Mouse (Mus musculus) urinary bladder, postnatal 10 days (tissue): ENCODE results near the gene Gm26992.
"Not testable (repeated sequence)": the region's sequence is repeated elsewhere in the genome, so short reads cannot be mapped to it uniquely, and the experiment has no call there.

ENCODE experiments used
- DNase-seq: peaks from one replicate; pipeline ENCODE4 v3.0.0; 2022; ENCODE audit warnings: low spot score

Gene Gm26992

DNA sequence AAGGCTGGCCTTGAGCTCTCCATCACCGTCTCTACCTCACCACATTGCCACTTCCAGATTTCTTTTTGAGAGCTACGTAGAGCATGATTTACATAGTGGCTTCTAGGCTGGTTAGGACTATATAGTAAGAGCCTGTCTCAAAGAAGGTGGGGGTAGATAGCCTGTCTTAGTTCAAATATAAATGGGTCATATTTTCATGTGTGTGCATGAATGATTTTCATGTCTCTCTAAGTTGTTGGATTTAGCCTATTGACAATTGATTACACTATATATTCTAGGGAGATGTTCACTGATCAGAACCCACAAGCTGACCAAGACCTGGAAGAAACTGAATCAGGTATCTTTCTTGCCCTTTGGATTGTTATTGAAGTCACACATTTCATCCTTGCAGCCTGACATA is at the start of gene Gm26992:
TSS of gene Gm26992 (plus strand) at position 301 of the 400 bp plus-strand sequence.
- DNase-seq: no peak

DNA sequence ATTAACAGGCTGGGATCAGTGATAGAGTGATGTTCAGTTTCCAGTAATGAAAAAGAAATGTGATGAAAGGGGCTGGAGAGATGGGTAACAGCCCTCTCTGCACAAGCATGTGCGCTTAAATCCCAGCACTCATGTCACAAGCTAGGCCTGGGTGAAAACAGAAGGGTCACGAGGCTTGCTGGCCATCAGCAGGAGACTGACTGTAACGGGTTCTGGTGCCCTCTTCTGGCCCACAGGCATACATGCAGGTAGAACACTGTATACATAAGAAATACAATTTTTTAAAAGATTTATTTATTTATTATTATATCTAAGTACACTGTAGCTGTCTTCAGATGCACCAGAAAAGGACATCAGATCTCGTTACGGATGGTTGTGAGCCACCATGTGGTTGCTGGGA is 47.6 kb upstream of the Gm26992 start:
- no peak for DNase-seq

DNA sequence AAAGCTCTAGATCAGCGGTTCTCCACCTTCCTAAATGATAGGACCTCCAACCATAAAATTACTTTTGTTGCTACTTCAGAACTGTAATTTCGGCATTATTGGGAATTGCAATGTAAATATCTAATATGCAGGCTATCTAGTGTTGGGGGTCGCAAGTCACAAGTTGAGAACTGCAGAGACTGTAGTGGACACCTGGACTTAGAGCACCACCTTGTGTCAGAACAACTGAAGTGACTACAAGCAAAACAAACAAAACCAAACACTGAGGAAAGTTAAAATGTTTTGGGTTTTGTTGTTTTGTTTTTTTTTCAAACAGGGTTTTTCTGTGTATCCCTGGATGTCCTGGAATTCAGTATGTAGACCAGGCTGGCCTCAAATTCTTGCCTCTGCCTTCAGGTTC is 37.3 kb upstream of the Gm26992 start:
- no peak for DNase-seq

DNA sequence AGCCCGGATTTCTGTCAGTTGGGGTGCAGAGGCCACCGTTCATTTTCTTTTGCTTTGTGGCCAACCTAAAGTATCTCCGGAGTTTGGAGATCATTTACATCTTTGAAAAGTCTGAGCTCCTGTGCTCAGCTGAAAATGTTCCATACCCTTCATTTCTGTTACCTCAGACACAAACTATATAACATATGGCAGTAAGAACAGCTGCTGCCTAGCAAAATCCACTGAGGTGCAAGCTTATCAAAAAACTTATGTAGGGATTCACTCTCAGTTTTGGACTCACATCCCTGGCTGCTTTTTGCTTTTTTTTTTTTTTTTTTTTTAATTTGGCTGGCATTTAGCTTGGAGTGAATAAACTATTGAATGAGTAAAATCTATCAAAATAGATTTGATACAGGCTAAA is 33.7 kb upstream of the Gm26992 start:
- DNase-seq: no peak

DNA sequence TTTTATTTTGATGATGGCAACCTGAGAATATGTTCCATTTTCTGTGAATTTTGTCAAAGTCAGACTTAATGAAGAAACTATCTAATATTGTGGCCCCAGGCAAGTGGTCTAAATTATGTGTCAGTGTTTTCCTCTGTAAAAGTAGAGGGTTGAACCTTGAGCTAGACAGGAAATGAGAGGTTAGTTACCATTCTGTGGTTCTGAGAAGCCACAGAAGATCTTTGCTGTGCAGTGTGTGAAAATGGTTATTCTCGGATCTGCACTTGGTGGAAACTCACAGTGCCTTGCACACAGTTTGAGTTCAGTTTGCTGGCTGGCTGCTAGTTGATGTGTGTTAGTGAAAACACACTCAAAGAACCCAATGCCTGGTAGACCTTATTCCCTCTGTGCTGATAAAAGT is 28.0 kb upstream of the Gm26992 start:
- DNase-seq: no peak

DNA sequence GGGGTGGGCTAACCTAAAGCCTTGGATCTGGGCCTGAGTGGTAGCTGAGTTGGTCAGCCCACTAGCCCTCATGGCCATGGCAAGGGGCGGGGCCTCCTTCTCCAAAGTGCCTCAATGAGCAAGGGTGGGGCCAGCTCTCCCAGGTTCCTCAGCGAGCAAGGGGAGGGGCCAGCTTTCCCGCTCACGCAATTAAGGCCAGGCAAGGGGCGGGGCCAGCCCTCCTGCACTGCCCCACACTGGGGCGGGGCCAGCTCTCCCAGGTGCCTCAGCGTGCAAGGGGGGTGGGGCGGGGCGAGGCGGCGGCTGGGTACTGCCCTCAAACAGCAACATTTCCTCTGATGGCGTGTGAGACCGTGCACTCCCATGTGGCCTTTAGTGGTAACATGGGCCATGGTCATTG is 16.8 kb upstream of the Gm26992 start:
- no peak for DNase-seq

DNA sequence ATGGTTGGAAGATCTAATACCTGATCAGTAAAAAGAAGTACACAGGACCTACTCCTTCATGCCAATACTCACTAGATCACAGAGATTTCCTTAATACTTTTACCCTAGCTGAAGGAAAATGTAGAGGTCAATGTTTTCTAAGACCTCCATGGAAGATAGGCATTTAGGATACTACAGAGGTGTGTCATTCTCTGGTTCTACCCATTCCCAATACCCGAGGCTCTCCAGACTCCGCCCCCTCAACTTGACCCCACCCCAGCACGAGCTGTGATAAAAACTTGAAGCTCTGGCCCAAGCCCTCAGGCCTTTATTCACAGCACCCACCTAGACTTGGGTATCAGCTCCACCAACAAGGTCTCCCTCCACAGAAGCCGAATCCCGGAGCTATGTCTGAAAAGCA is 7.6 kb upstream of the Gm26992 start, which contains the start of gene Tsx:
TSS of gene Tsx (plus strand) at position 301 of the 400 bp plus-strand sequence.
- no peak for DNase-seq

DNA sequence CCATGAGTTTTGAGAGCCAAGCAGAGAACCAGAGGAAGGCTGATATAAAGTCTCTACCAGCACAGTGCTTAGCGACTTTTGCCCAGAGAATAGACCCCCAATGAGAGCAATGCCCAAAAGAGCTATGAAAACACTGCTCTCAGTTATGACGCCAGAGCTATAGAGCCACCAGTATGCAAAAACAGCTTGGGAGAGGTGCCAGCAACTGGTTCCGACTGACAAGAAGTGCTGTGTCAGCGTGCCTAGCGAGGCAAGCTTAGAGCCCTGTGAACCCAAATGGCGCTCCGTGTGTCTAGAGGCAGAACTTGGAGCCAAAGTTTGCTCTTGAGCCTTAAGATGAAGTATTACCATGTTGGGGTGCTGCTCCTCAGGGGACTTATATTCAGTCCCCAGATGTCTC is 5.9 kb downstream of the Gm26992 start:
- DNase-seq: no peak

DNA sequence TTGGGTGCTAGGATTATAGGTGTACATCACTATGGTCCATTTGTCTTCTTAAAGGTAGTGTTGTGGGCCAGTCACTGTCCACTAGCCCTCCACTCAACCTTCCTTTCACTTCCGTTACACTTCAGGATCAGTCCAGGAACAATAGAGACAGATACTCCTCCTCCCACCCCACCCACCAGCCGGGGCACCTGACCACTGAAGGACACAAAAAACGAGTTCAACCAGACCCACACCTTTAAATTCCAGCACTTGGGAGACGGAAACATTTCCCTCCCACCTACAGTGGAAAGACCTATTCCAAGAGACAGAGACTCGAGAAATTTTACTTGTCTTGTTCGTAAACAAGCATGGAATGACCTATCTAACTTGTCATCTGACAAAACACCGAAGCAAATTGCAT is 10.5 kb downstream of the Gm26992 start:
- DNase-seq: no peak

DNA sequence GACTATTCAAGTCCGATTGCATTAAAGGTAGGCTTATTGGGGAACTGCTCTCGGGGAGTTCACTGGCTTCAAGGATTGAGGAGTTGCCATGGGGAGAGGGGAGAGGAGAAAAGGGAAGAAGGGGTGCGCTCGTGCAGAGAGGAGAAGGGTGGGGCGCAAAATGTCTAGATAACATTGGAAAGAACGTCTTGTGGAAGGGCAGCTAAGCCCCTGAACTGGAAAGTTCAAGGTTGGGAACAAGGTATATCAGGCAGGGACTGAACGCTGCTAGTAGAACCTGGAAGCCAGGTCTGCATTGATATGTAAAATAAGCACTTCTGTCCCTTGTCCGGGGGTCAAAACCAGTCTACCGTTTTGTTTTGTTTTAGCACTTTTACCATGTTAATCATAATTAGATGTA is 16.2 kb downstream of the Gm26992 start:
- no peak for DNase-seq

DNA sequence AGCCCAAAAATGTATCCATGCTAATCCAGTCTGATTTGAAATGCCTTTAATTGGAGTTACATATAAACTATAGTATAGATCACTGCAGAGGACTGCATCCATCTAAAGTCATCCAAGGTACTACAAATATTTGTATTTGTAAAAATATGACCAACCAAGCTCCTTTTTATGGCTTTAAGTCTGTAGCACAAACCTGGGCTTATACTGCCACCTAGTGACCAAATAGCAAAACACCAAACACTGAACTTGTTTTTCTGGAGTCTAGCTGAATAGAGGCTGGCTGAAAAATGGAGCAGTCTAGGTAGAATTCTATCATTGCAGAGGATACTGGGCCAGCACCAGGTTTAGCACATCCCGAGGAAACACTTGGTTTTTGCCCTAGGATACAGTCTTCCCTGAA is 19.0 kb downstream of the Gm26992 start:
- DNase-seq: no peak

DNA sequence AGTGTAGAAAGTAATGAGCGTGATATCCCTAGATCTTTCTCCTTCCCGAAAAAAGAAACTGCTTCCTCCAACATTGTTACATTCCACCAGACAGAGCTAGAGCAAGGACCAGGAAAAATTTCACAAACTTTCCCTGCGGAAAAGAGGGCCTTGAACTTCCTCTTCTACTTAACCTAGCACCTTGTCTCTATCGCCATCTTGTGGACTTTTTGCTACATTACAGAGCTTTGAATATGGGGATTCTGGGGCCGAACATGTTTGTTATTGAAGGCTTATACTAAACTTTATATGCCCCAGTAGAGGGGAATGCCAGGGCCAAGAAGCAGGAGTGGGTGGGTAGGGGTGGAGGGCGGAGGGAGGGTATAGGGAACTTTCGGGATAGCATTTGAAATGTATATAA is 21.9 kb downstream of the Gm26992 start:
- DNase-seq: no peak

DNA sequence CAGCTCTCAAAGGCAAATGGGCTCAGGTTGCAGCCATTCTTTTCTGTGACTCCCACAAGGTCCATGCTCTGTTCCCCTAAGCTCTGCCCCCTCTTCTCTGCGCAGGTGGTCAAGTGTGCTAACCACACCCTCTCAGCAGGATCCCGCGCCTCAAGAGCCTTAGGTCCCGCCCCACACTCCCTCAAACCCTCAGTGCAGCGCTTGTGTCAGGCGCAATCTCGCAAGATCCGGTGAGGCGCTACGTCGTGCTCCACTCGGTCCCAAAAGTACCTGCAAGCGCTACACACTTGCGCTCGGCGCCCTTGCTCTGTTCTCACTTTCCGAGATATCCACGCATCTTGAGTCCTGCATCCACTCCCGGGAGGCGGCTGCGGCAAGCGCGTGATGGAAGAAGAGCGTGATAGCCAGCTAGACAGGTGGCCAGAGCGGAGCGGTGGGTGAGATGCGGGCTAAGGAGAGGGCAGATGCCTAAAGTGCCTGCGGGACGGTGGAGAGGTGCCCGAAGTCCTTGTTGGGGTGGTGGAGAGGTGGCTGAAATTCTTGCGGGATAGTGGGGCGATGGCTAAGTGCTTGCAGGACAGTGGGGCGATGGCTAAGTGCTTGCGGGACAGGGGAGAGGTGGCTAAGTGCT is 25.8 kb downstream of the Gm26992 start:
- no peak for DNase-seq

DNA sequence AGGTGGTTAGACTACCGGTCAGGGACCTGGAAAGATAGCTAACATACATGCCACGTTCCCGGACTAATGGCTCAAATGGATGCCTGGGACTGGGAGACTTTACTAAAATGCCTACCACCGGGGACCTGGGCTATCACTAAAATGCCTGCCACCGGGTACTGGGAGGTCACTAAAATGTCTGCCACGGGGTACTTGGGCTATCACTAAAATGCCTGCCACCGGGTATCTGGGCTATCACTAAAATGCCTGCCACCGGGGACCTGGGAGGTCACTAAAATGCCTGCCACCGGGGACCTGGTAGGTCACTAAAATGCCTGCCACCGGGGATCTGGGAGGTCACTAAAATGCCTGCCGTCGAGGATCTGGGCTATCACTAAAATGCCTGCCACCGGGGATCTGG is 26.6 kb downstream of the Gm26992 start:
- DNase-seq: not testable (repeated sequence)

DNA sequence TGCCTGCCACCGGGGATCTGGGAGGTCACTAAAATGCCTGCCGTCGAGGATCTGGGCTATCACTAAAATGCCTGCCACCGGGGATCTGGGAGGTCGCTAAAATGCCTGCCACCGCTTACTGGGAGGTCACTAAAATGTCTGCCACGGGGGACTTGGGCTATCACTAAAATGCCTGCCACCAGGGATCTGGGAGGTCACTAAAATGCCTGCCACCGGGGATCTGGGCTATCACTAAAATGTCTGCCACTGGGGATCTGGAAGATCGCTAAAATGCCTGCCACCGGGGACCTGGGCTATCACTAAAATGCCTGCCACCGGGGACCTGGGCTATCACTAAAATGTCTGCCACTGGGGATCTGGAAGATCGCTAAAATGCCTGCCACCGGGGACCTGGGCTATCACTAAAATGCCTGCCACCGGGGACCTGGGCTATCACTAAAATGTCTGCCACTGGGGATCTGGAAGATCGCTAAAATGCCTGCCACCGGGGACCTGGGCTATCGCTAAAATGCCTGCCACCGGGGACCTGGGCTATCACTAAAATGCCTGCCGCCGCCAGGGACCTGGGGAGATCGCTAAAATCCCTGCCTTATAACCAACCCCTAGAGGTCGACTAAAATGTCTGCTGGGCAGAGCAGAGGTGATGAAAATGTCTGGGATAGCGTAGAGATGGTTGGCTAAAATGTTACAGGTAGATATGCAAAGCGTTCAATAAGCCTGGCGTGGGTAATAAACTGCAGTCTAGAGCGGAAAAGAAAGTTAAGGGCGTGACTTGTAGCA is 27.3 kb downstream of the Gm26992 start:
- DNase-seq: not testable (repeated sequence)

DNA sequence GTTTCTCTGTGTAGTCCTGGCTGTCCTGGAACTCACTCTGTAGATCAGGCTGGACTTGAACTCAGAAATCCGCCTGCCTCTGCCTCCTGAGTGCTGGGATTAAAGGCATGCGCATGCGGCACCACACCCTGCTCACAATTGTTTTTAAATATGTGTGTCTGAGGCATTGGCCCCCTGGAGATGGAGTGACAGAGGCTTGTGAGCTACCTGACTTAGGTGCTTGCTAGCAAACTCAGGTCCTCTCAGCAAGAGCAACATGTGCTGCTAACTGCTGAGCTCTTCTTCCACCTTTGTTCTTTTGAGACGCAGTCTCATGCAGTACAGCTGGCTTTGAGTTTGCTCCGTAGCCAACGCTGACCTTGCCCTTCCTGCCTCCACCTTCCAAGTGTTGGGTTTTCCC is 31.0 kb downstream of the Gm26992 start:
- DNase-seq: no peak

DNA sequence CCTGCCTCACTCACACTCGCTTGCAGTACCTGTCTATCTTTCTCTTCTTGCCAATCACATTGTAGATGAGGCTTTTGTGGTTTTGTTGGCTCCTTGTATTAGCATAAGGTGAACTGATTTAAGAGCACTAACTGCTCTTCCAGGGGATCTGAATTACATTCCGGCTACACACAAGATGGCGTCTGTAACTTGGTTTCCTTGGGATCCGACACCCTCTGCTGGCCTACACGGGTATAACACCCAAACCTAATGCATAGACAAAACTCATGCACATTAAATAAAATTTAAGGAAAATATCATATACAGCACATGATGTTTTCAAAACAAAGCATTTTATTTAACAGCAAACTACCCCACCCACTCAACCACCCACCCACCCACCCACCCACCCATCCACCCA is 38.2 kb downstream of the Gm26992 start:
- no peak for DNase-seq

DNA sequence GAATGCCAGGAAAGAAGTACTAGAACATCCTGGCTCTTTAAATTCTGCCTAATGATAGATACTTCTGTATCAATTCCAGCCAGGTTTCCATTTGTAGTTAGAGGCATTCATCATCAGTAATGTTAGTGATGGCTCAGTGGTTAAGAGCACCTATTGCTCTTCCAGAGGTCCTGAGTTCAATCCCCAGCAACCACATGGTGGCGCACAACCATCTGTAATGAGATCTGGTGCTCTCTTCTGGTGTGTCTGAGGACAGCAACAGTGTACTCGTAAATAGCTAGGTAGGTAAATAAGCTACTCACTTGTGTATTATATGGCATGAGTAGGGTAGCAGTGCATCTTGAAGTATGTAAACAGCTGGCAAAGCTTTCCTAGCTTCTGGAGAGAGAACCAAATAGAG is 47.2 kb downstream of the Gm26992 start:
- no peak for DNase-seq

DNA sequence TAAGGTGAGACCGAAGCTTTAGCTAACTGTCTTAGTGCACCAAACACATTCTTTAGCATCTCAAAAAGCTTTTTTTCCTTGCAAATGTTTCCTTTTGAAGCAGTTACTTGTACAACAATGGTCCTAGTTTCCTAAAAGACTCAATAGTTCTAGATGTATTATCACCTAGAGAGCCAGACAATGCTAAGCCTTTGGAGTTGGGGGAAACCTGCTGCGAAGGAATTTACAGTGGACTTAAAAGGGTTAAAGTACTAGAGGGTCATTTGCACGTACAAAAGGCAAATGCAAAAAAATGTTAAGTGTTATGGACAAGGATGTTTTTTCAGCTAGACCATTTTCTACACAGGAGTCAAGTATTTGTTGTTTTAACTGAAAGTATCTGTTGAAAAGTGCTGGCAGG is 50.5 kb downstream of the Gm26992 start:
- no peak for DNase-seq

DNA sequence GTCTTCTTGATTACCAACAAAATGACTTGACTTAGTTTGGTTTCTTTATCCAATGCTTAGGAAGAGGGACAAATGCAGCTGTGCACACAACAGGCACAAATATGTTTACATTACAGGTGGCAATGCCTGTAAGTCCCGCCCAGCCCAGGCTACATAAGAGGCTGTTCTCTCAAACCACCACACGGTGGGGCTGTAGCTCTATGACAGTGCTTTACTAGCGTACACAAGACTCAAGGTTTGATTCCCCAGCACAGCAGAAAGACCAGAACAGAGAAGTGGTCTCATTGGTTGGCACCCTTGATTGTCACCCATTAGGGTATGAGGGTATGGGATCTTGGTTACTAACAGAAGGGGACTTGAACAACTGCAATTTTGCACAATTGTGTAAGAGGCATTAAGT is 55.7 kb downstream of the Gm26992 start:
- no peak for DNase-seq

DNA sequence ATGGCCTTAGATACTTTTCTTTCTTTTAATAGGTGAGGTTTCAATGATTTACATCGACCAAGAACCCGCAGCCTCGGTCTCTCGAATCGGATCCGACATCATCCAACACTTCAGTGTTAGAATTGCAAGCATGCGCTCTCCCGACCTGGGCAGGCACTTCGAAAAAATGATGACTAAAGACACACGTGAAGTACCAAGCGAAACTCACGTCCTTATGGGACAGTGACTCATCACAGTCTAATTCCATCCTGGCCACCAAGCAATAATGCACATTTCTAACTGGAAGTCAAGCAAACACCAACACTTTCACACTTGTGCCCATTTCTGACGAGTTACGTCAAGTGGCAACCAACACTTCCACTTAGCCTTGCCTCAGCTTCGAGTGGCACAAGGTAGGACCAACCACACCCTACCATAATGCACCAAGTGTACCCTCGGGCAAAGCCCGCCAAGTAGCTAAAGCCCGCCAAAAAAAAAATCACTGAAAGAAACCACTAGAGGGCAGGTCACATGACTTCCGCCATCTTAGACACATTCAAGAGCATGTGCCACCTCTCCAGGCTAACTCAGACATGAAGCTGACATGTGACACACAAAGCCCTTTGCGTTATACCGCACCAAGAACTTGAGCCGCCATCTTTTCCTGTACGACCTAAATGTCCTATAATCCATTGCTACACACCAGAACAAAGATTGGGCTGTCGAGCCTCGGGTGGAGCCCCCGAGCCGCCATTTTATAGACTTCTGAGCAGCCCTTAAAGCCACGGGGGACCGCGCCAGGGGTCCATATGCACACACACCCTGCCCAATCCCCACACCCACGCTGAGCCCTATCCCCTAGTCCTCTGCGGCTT is 59.7 kb downstream of the Gm26992 start:
- no peak for DNase-seq

DNA sequence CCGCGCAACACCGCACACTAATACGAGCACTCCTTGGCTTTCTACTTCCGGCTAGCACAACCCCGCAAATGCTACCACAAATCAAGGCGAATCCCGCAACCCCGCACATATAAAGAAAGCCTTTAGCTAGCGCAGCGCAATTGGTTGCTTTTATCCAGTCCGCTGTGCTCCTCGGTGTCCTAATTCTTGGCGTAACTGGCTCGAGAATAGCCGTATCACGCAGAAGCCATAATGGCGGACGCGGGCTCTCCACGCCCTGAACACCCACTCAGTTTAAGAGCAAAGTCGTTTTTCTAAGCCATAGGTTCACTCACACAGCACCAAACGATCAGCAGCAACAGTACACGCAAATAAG is 60.3 kb downstream of the Gm26992 start:
- no peak for DNase-seq

DNA sequence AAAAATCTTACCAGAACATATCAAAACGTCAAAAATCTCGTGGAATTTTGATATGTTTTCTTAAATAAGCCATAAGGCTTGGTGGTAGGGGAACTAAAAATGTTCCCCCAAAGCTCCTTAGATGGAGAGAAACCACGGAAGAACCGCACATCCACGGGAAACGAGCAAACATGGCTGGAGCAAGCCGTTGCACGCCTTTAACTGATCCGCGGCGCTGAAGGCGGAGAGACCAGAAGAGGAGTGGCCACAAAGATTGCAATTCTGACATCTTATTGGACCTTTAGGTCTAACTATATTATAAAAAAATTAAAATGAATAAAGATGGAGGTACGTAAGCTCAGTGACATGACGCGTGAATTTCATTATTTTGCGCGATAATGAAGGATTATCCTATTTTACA is 61.2 kb downstream of the Gm26992 start:
- no peak for DNase-seq
